Mouse (Mus musculus): ENCODE results near the gene Kif23. TPM values are rescaled to one million over a fixed set of nuclear protein-coding genes. Genes with fewer than 3 reads are reported as not detected.

Kif23 gene
- polyA plus RNA-seq, 1 experiment = 0.56 TPM

DNA sequence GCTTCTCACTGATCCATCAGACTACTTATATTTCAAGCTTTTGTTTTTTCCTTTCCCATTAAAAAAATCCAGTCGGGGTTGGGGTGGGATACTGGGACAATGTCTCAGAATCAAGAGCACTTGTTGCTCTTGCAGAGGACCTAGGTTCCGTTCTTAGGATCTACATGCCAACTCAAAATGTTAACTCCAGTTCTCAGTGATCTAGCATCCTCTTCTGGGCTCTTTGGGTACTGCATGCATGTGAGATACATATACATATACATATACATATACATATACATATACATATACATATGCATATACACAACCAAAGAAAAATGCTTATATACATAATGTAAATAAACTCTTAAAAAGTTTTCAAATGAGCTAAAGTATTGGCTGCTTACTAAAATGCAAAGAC lies 33.4 kb upstream of the Kif23 start:
- no peak for DNase-seq
- Histone ChIP-seq H3K4me1 (ENCODE audit: control insufficient read depth, insufficient read depth, low read length) (no peaks in the 10 kb centered on the region), H3K27ac (ENCODE audit: insufficient read depth, low read length) (no peak overlapping the region), H3K4me3 (replicated peaks; ENCODE audit: insufficient read depth, low read depth, low read length) (no peak overlapping the region), H3K27me3 (ENCODE audit: control insufficient read depth, insufficient read depth, low read length) (no peaks in the 10 kb centered on the region)
- WGBS = 88% methylated on average over 2 of the region's 2 CpGs
- no peak for TF ChIP-seq POLR2A (IDR thresholded peaks at IDR 0.05; ENCODE audit: borderline replicate concordance, insufficient read depth, low read length)
- no peak for TF ChIP-seq CTCF (IDR thresholded peaks at IDR 0.05; ENCODE audit: borderline replicate concordance, insufficient read depth, low read depth, low read length)

DNA sequence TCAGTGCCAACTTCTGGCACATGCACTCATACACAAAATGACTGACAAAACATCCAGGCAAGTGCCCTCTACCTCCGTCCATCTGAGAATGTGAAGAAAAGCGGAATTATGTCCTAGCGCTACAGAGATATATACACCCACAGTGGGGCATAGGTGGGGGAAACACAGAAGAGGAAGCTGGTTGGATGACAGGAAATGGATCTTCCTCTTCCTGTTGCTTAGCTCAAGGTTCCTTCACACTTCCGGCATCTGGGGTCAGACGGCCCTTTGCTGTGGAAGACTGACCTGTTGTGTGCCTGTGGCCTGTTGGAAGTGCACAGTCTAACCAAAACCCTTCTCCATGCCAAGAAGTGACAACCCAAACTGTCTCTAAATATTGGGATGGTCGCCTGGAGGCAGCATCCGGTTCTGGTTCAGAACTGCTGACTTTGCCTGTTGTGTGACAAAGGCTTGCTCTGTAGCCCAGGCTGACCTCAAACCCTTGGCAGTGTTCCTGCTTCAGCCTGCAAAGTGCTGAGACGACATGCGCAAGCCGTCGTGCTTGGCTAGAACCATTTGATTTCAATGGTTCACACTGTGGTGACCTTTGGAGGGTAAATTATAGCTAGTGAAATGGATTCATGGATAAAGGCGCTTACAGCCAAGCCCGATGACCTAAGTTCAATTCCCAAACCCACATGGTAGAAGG lies 30.8 kb upstream of the Kif23 start:
- Histone ChIP-seq H3K4me3 (replicated peaks; ENCODE audit: insufficient read depth, low read depth, low read length) (no peak overlapping the region), H3K27me3 (ENCODE audit: control insufficient read depth, insufficient read depth, low read length) (no peaks in the 10 kb centered on the region; the same call in 1 of the 2 replicates), H3K27ac (ENCODE audit: insufficient read depth, low read length) (no peak overlapping the region), H3K4me1 (ENCODE audit: control insufficient read depth, insufficient read depth, low read length) (no peaks in the 10 kb centered on the region)
- no peak for DNase-seq
- WGBS = 85% methylated on average over 13 of the region's 13 CpGs
- no peak for TF ChIP-seq POLR2A (IDR thresholded peaks at IDR 0.05; ENCODE audit: borderline replicate concordance, insufficient read depth, low read length)
- no peak for TF ChIP-seq CTCF (IDR thresholded peaks at IDR 0.05; ENCODE audit: borderline replicate concordance, insufficient read depth, low read depth, low read length)

DNA sequence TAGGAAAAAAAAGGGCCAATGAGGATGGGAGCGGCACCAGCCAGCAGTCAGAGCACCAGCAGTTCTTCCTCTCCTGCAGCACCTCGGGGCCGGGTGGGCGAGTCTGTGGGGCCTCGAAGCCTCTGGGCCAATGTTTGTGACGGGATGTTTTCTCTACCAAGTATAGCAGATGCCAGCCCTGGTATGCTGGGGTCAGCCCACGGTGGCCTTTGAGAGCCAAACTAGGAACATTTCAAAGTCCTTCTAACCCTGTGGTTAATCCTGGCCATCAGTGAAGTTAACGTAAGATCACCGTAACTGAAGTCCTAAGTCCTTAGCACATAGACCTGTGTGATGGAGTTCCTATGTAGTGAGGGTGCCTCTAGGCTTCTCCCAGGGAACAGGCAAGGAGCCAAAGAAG lies 25.5 kb upstream of the Kif23 start:
- peaks cover 1% of the 10 kb centered on the region; the same call in 1 of the 2 replicates for H3K27me3 ChIP-seq (ENCODE audit: control insufficient read depth, insufficient read depth, low read length)
- no peak overlapping the region for H3K27ac ChIP-seq (ENCODE audit: insufficient read depth, low read length)
- TF ChIP-seq POLR2A (IDR thresholded peaks at IDR 0.05; ENCODE audit: borderline replicate concordance, insufficient read depth, low read length) = no peak
- TF ChIP-seq CTCF (IDR thresholded peaks at IDR 0.05; ENCODE audit: borderline replicate concordance, insufficient read depth, low read depth, low read length) = no peak
- no peak for DNase-seq
- 42% methylated on average over 9 of the region's 9 CpGs for WGBS
- H3K4me3 ChIP-seq (replicated peaks; ENCODE audit: insufficient read depth, low read depth, low read length) = no peak overlapping the region
- peaks cover 4% of the 10 kb centered on the region for H3K4me1 ChIP-seq (ENCODE audit: control insufficient read depth, insufficient read depth, low read length)

- TF ChIP-seq CTCF (IDR thresholded peaks at IDR 0.05; ENCODE audit: borderline replicate concordance, insufficient read depth, low read depth, low read length) (no peak), POLR2A (IDR thresholded peaks at IDR 0.05; ENCODE audit: borderline replicate concordance, insufficient read depth, low read length) (no peak)
- WGBS = 84% methylated on average over 3 of the region's 3 CpGs
- peaks cover 1% of the 10 kb centered on the region; the same call in 1 of the 2 replicates for H3K27me3 ChIP-seq (ENCODE audit: control insufficient read depth, insufficient read depth, low read length)
- no peak overlapping the region for H3K4me3 ChIP-seq (replicated peaks; ENCODE audit: insufficient read depth, low read depth, low read length)
- DNase-seq = no peak
- no peak overlapping the region for H3K27ac ChIP-seq (ENCODE audit: insufficient read depth, low read length)
- H3K4me1 ChIP-seq (ENCODE audit: control insufficient read depth, insufficient read depth, low read length) = peaks cover 4% of the 10 kb centered on the region
Measured at GRCm38 (mm10) chr9:61971045-61971444, 24.5 kb upstream of the Kif23 start.

DNA sequence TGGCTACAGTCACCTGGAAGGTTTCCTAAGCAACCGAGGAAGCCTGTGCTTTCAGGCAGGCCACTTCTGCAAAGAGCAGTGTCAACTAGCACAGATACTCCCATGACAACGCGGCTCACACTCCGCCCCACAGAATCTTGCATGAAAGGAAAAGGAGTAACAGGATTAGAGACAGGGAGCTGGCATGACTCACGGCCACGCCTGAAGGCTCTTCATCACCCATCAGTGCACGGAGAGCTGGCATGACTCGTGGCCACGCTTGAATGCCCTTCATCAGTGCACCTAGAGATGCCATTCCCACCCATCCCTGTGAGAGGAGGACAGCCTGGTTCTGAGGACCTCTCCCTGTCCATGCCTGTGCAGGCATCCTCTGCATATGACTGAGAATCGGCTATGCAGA lies 20.8 kb upstream of the Kif23 start:
- no peak overlapping the region for H3K27ac ChIP-seq (ENCODE audit: insufficient read depth, low read length)

GRCm38 (mm10) chr9:61965987-61966386 lies 19.4 kb upstream of the Kif23 start:
- H3K27ac ChIP-seq (ENCODE audit: insufficient read depth, low read length) = no peak overlapping the region
- H3K4me3 ChIP-seq (replicated peaks; ENCODE audit: insufficient read depth, low read depth, low read length) = no peak overlapping the region
- peaks cover 4% of the 10 kb centered on the region for H3K4me1 ChIP-seq (ENCODE audit: control insufficient read depth, insufficient read depth, low read length)
- 89% methylated on average over 7 of the region's 7 CpGs for WGBS
- no peaks in the 10 kb centered on the region for H3K27me3 ChIP-seq (ENCODE audit: control insufficient read depth, insufficient read depth, low read length)
- DNase-seq = no peak
- TF ChIP-seq CTCF (IDR thresholded peaks at IDR 0.05; ENCODE audit: borderline replicate concordance, insufficient read depth, low read depth, low read length) = no peak
- TF ChIP-seq POLR2A (IDR thresholded peaks at IDR 0.05; ENCODE audit: borderline replicate concordance, insufficient read depth, low read length) = no peak

More for the DNA sequence above, 20.8 kb upstream of the Kif23 start:
- TF ChIP-seq POLR2A (IDR thresholded peaks at IDR 0.05; ENCODE audit: borderline replicate concordance, insufficient read depth, low read length) (no peak), CTCF (IDR thresholded peaks at IDR 0.05; ENCODE audit: borderline replicate concordance, insufficient read depth, low read depth, low read length) (no peak)
- peaks cover 4% of the 10 kb centered on the region for H3K4me1 ChIP-seq (ENCODE audit: control insufficient read depth, insufficient read depth, low read length)
- DNase-seq = peak; percentile 38 to 63
- 0 out of 2 replicates have a peak, but pooled peaks cover 1% of the 10 kb centered on the region for H3K27me3 ChIP-seq (ENCODE audit: control insufficient read depth, insufficient read depth, low read length)
- H3K4me3 ChIP-seq (replicated peaks; ENCODE audit: insufficient read depth, low read depth, low read length) = no peak overlapping the region
- WGBS = 23% methylated on average over 10 of the region's 10 CpGs

- peaks cover 4% of the 10 kb centered on the region for H3K4me1 ChIP-seq (ENCODE audit: control insufficient read depth, insufficient read depth, low read length)
- H3K27me3 ChIP-seq (ENCODE audit: control insufficient read depth, insufficient read depth, low read length) = no peaks in the 10 kb centered on the region
- no peak overlapping the region for H3K4me3 ChIP-seq (replicated peaks; ENCODE audit: insufficient read depth, low read depth, low read length)
- 35% methylated on average over 4 of the region's 4 CpGs for WGBS
- no peak overlapping the region for H3K27ac ChIP-seq (ENCODE audit: insufficient read depth, low read length)
- peak; percentile 40 to 65 for DNase-seq
- TF ChIP-seq POLR2A (IDR thresholded peaks at IDR 0.05; ENCODE audit: borderline replicate concordance, insufficient read depth, low read length) (no peak), CTCF (IDR thresholded peaks at IDR 0.05; ENCODE audit: borderline replicate concordance, insufficient read depth, low read depth, low read length) (peak; percentile 88)
Measured at GRCm38 (mm10) chr9:61965411-61965930, 18.9 kb upstream of the Kif23 start.

GRCm38 (mm10) chr9:61963356-61963755 lies 16.8 kb upstream of the Kif23 start:
- no peak overlapping the region for H3K27ac ChIP-seq (ENCODE audit: insufficient read depth, low read length)
- WGBS = 73% methylated on average over 6 of the region's 6 CpGs
- no peaks in the 10 kb centered on the region for H3K27me3 ChIP-seq (ENCODE audit: control insufficient read depth, insufficient read depth, low read length)
- DNase-seq = no peak
- TF ChIP-seq CTCF (IDR thresholded peaks at IDR 0.05; ENCODE audit: borderline replicate concordance, insufficient read depth, low read depth, low read length) (no peak), POLR2A (IDR thresholded peaks at IDR 0.05; ENCODE audit: borderline replicate concordance, insufficient read depth, low read length) (no peak)
- no peak overlapping the region for H3K4me3 ChIP-seq (replicated peaks; ENCODE audit: insufficient read depth, low read depth, low read length)
- H3K4me1 ChIP-seq (ENCODE audit: control insufficient read depth, insufficient read depth, low read length) = peaks cover 4% of the 10 kb centered on the region
